Mouse (Mus musculus): ENCODE measurements around the gene Cpeb3. TPM values are rescaled to one million over a fixed set of nuclear protein-coding genes. Genes with fewer than 3 reads are reported as not detected.

Cpeb3 gene
- polyA plus RNA-seq (2015; fragmentation: Nextera tagmentation; extraction: Ambion mirVana), result 0.73 and 1.3 TPM in 2 replicates

DNA sequence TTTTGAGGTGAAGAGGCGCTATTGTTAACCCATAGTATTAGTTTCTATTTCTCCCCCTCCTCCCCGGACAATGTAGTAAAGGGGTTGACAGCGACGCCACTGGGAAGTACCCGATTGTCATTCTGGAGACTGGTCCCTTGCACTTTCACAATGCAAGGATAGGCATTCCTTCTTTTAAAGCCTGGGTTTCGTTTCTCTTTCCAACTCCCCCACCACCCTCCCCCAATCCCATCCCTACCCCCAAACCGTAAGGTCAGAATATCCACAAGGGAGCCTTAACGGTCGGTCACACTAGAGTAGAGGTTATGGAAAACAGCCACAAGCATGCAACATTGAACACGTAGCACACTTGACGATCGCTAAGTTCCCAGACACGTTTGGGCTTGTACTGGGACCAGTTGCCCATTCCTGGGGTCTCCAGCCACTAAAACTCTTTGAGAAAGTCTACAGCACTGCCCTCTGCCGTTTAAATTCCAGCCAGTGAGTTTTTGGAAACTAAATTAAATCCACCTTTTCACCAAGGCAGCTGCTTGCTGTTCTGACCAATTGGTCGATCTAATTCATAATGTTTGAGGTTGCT is at the start of gene Cpeb3:
Gene Cpeb3, minus strand, starts transcription at position 426 of the 580 bp plus-strand sequence.
- no peak for ATAC-seq (ENCODE audit: low FRiP score, low TSS enrichment)
- peak within 1 kb of the TSS; percentile 72 for H3K4me3 ChIP-seq (ENCODE audit: low read length)
- peak within 1 kb of the TSS; percentile 72 for H3K4me2 ChIP-seq (replicated peaks; ENCODE audit: low read depth, low read length)
- under 1% methylated on average over 15 of the region's 15 CpGs for WGBS
- H3K4me1 ChIP-seq (ENCODE audit: insufficient read depth, low read length), result peaks cover 13% of the 10 kb centered on the region
- peak within 1 kb of the TSS; percentile 87 for H3K9ac ChIP-seq (replicated peaks; ENCODE audit: low read length)
- H3K27me3 ChIP-seq (ENCODE audit: insufficient read depth, low read length), result no peaks in the 10 kb centered on the region
- peak within 1 kb of the TSS; percentile 83 for H3K27ac ChIP-seq (ENCODE audit: low read length)
- H3K9me3 ChIP-seq (ENCODE audit: low read length), result no peaks in the 10 kb centered on the region
- peaks cover 15% of the 10 kb centered on the region for H3K36me3 ChIP-seq (ENCODE audit: insufficient read depth, low read length)

DNA sequence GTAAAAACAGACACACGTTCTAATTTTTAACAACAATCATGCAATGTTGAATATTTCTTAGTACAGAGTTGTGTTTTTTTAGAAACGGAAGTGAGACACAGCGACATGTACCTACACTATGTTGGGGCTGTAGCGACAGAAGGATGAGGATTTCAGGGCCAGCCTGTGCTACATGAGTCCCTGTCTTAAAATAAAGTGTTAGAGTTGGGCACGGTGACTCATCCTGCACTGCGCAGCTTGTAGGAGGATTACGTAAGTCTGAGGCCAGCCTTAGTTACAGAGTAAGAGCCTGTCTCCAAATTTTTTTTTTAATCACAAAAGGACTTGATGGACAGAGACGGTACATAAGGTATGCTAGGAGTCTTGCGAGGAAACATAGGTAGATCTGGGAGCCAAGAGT is 46.9 kb upstream of the Cpeb3 start:
- H3K9ac ChIP-seq (replicated peaks; ENCODE audit: low read length), result no peak overlapping the region
- no peaks in the 10 kb centered on the region for H3K4me1 ChIP-seq (ENCODE audit: insufficient read depth, low read length)
- H3K4me3 ChIP-seq (ENCODE audit: low read length), result no peak overlapping the region
- no peaks in the 10 kb centered on the region for H3K36me3 ChIP-seq (ENCODE audit: insufficient read depth, low read length)
- H3K27me3 ChIP-seq (ENCODE audit: insufficient read depth, low read length), result no peaks in the 10 kb centered on the region
- no peak overlapping the region for H3K27ac ChIP-seq (ENCODE audit: low read length)
- H3K9me3 ChIP-seq (ENCODE audit: low read length), result no peaks in the 10 kb centered on the region
- no peak overlapping the region for H3K4me2 ChIP-seq (replicated peaks; ENCODE audit: low read depth, low read length)
- 87% methylated on average over 9 of the region's 9 CpGs for WGBS
- ATAC-seq (ENCODE audit: low FRiP score, low TSS enrichment), result no peak

DNA sequence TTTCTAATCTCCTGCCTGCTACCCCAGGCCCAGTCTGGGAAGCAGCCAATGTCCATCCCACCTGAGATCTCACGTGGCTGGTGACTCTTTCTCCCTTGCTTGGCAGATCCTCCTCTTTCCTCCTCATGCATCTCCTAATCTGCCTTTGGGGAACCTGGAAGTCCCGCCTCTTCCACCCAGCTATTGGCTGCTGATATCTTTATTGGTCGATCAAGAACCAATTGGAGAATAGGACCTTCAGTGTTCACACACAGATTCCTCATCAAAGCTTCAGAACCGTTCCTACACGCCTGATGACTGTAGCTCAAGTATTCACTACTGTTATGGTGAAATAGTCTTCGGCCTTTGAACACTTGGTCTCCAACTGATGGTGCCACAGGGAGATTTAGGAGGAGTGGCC is 43.7 kb upstream of the Cpeb3 start:
- H3K27ac ChIP-seq (ENCODE audit: low read length), result no peak overlapping the region
- no peaks in the 10 kb centered on the region for H3K27me3 ChIP-seq (ENCODE audit: insufficient read depth, low read length)
- H3K4me1 ChIP-seq (ENCODE audit: insufficient read depth, low read length), result no peaks in the 10 kb centered on the region
- no peak overlapping the region for H3K9ac ChIP-seq (replicated peaks; ENCODE audit: low read length)
- no peaks in the 10 kb centered on the region for H3K36me3 ChIP-seq (ENCODE audit: insufficient read depth, low read length)
- ATAC-seq (ENCODE audit: low FRiP score, low TSS enrichment), result no peak
- H3K4me3 ChIP-seq (ENCODE audit: low read length), result no peak overlapping the region
- H3K4me2 ChIP-seq (replicated peaks; ENCODE audit: low read depth, low read length), result no peak overlapping the region
- WGBS, result 62% methylated on average over 6 of the region's 6 CpGs
- H3K9me3 ChIP-seq (ENCODE audit: low read length), result no peaks in the 10 kb centered on the region

DNA sequence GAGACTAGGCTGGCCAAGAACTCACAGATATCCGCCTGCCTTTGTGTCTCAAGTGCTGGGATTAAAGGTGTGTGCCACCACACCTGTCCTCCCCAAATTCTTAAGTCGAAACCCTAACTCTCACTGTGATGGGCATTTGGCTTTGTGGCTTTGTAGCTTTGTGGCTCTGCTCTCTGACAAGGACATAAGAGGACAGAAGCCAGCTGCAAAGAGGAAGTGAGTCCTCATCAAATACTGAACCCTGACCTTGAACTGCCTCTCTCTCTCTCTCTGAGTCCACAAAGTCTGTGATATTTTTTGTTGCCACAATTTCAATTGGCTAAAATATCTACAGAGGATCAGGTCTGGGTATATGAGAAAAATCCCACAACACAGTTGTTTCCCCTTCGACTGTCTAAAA is 39.8 kb upstream of the Cpeb3 start:
- no peaks in the 10 kb centered on the region for H3K36me3 ChIP-seq (ENCODE audit: insufficient read depth, low read length)
- H3K4me2 ChIP-seq (replicated peaks; ENCODE audit: low read depth, low read length), result no peak overlapping the region
- H3K9me3 ChIP-seq (ENCODE audit: low read length), result no peaks in the 10 kb centered on the region
- no peaks in the 10 kb centered on the region for H3K27me3 ChIP-seq (ENCODE audit: insufficient read depth, low read length)
- H3K4me1 ChIP-seq (ENCODE audit: insufficient read depth, low read length), result no peaks in the 10 kb centered on the region
- 79% methylated on average over 3 of the region's 3 CpGs for WGBS
- no peak for ATAC-seq (ENCODE audit: low FRiP score, low TSS enrichment)
- no peak overlapping the region for H3K4me3 ChIP-seq (ENCODE audit: low read length)
- H3K9ac ChIP-seq (replicated peaks; ENCODE audit: low read length), result no peak overlapping the region
- no peak overlapping the region for H3K27ac ChIP-seq (ENCODE audit: low read length)

DNA sequence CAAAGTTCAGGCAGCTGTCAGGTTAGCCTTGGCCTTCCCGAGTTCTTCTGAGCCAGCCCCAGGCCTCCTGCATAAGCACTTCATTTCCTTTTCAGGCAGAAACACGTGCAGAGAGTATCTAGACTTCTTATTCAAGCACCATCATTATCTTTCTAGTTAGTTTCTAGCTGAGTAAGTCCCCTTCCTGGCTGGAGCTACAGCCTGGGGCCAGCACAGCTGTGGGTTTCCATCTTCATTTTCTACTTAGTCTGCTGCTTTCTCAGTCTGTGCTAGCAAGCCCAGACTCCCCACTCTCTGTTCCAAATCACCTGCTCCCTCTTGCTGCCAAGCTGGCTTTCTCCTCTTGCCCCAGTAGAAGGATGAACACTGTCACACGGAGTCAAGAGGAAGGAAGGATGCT is 38.5 kb upstream of the Cpeb3 start:
- no peak overlapping the region for H3K4me2 ChIP-seq (replicated peaks; ENCODE audit: low read depth, low read length)
- H3K9me3 ChIP-seq (ENCODE audit: low read length), result no peaks in the 10 kb centered on the region
- H3K27ac ChIP-seq (ENCODE audit: low read length), result no peak overlapping the region
- H3K4me3 ChIP-seq (ENCODE audit: low read length), result no peak overlapping the region
- H3K4me1 ChIP-seq (ENCODE audit: insufficient read depth, low read length), result no peaks in the 10 kb centered on the region
- WGBS, result 47% methylated on average over 3 of the region's 3 CpGs
- H3K27me3 ChIP-seq (ENCODE audit: insufficient read depth, low read length), result no peaks in the 10 kb centered on the region
- H3K36me3 ChIP-seq (ENCODE audit: insufficient read depth, low read length), result no peaks in the 10 kb centered on the region
- no peak overlapping the region for H3K9ac ChIP-seq (replicated peaks; ENCODE audit: low read length)
- no peak for ATAC-seq (ENCODE audit: low FRiP score, low TSS enrichment)

DNA sequence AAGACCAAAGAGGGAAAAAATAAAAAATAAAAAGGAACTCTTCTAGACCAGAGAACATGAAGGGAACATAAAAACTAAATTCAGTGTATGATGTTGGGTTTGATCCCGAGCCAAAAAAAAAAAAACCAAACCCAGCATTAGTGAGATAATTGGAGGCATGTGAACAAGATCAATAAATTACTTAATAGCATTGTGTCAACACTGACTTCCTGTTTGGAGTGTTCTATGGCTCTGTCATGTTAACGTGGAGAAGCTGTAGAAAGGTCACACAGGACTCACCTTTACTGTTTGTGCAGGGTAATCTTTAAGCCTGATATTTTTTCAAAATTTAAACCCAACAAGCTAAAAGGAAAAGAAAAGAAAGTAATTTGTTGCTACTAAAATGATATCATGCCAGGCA is 34.3 kb upstream of the Cpeb3 start:
- ATAC-seq (ENCODE audit: low FRiP score, low TSS enrichment), result no peak
- Histone ChIP-seq H3K36me3 (ENCODE audit: insufficient read depth, low read length) (no peaks in the 10 kb centered on the region), H3K9me3 (ENCODE audit: low read length) (no peaks in the 10 kb centered on the region), H3K27ac (ENCODE audit: low read length) (no peak overlapping the region), H3K27me3 (ENCODE audit: insufficient read depth, low read length) (peaks cover 3% of the 10 kb centered on the region; the same call in 1 of the 2 replicates), H3K4me3 (ENCODE audit: low read length) (no peak overlapping the region), H3K9ac (replicated peaks; ENCODE audit: low read length) (no peak overlapping the region), H3K4me2 (replicated peaks; ENCODE audit: low read depth, low read length) (no peak overlapping the region), H3K4me1 (ENCODE audit: insufficient read depth, low read length) (no peaks in the 10 kb centered on the region)
- 28% methylated on average over 2 of the region's 2 CpGs for WGBS

DNA sequence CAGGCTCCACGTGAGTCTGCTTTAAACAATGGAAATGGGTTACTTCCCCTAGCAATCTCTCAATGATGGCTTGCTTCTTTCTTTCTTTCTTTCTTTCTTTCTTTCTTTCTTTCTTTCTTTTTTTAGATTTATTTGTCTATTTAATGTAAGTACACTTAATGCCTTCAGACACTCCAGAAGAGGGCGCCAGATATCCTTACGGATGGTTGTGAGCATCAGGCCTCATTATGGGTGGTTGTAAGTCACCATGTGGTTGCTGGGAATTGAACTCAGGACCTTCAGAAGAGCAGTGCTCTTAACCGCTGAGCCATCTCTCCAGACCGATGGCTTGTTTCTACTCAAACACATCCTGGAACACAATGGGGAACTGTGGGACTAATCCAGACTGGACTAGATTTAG is 32.8 kb upstream of the Cpeb3 start:
- Histone ChIP-seq H3K27ac (ENCODE audit: low read length) (no peak overlapping the region), H3K36me3 (ENCODE audit: insufficient read depth, low read length) (no peaks in the 10 kb centered on the region), H3K4me1 (ENCODE audit: insufficient read depth, low read length) (no peaks in the 10 kb centered on the region), H3K9ac (replicated peaks; ENCODE audit: low read length) (no peak overlapping the region), H3K4me2 (replicated peaks; ENCODE audit: low read depth, low read length) (no peak overlapping the region), H3K27me3 (ENCODE audit: insufficient read depth, low read length) (peaks cover 6% of the 10 kb centered on the region; the same call in 1 of the 2 replicates), H3K9me3 (ENCODE audit: low read length) (no peaks in the 10 kb centered on the region), H3K4me3 (ENCODE audit: low read length) (no peak overlapping the region)
- WGBS, result 71% methylated on average over 5 of the region's 5 CpGs
- no peak for ATAC-seq (ENCODE audit: low FRiP score, low TSS enrichment)

DNA sequence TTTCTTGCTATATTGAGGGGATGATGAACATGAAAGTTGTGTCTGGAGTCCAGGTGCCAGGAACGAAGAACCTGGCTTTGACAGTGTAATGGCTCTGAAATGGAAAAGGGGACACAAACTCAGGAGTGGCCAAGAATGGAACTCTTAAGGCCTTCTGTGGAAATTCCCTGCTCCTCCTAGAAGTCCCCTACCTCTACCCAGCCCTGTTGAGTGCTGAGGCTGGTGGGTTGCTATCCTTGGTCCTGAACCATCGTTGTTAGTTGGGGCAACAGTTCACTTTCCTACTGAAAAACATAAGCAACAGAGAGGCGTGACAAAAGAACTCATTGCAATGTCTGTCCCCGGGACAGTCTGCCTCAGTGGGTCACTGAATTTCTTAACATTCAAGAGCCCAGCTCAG is 30.7 kb upstream of the Cpeb3 start:
- Histone ChIP-seq H3K4me1 (ENCODE audit: insufficient read depth, low read length) (peaks cover 2% of the 10 kb centered on the region; the same call in 1 of the 2 replicates), H3K4me2 (replicated peaks; ENCODE audit: low read depth, low read length) (no peak overlapping the region), H3K9me3 (ENCODE audit: low read length) (no peaks in the 10 kb centered on the region; the same call in 1 of the 2 replicates), H3K4me3 (ENCODE audit: low read length) (no peak overlapping the region), H3K36me3 (ENCODE audit: insufficient read depth, low read length) (no peaks in the 10 kb centered on the region), H3K27ac (ENCODE audit: low read length) (no peak overlapping the region), H3K27me3 (ENCODE audit: insufficient read depth, low read length) (peaks cover 25% of the 10 kb centered on the region), H3K9ac (replicated peaks; ENCODE audit: low read length) (no peak overlapping the region)
- ATAC-seq (ENCODE audit: low FRiP score, low TSS enrichment), result no peak
- 24% methylated on average over 4 of the region's 4 CpGs for WGBS

DNA sequence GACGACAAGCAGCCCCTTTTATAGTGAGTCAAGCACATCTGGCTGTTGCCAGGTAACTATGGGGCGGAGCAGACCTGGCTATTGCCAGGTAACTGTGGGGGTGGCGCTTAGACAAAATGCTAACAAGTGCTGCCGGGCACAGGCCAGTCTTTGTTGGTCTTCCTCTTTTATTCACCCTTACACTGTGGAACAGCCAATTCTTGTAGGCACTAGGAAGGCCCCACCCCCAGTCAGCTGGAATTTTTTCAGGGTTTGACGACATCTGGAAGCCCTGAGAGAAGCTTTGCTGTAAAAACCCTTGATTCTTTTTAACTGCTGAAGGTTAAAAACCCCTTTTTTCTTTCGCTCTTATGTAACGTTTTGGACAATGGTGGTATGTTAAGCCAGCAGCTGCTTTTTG is 30.2 kb upstream of the Cpeb3 start:
- 9% methylated on average over 7 of the region's 7 CpGs for WGBS
- no peaks in the 10 kb centered on the region for H3K36me3 ChIP-seq (ENCODE audit: insufficient read depth, low read length)
- peaks cover 30% of the 10 kb centered on the region for H3K27me3 ChIP-seq (ENCODE audit: insufficient read depth, low read length)
- no peak overlapping the region for H3K4me3 ChIP-seq (ENCODE audit: low read length)
- H3K9ac ChIP-seq (replicated peaks; ENCODE audit: low read length), result no peak overlapping the region
- H3K27ac ChIP-seq (ENCODE audit: low read length), result no peak overlapping the region
- no peaks in the 10 kb centered on the region; the same call in 1 of the 2 replicates for H3K9me3 ChIP-seq (ENCODE audit: low read length)
- no peak overlapping the region for H3K4me2 ChIP-seq (replicated peaks; ENCODE audit: low read depth, low read length)
- ATAC-seq (ENCODE audit: low FRiP score, low TSS enrichment), result no peak
- peaks cover 6% of the 10 kb centered on the region; the same call in 1 of the 2 replicates for H3K4me1 ChIP-seq (ENCODE audit: insufficient read depth, low read length)

DNA sequence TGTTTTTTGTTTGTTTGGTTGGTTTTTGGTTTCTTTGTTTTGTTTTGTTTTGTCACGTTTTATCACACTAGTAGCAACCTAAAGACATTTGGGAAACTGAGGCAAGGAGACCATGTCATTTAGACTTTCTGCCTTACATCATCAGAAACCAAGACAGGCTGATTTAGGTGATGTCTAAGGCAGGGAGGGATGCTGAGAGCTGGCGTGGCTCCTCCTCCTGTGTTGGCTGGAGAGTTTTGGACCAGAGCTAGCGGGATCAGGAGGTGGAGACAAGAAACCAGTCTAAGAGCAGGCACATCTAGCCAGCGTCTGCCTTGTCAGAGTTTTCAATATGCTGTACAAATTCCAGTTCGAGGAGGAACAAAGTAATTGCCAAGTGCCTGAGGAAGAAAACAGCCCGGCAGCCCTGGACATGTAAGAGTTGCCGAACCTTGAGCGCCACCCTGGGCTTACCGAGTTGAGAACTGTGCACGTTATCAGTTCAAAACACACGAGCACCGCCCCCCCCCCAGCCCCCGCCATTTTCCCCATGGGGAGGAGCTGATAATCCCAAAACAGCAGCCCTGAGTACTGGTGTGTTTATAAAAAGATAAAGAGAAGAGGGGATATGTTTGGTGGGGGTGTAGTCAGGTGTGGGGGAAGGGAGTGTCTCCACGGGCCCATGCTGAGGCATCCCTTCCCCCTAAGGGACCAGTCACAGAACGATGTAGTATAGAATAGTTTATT is 29.5 kb upstream of the Cpeb3 start:
- Histone ChIP-seq H3K4me2 (replicated peaks; ENCODE audit: low read depth, low read length) (no peak overlapping the region), H3K36me3 (ENCODE audit: insufficient read depth, low read length) (no peaks in the 10 kb centered on the region), H3K4me1 (ENCODE audit: insufficient read depth, low read length) (peaks cover 7% of the 10 kb centered on the region; the same call in 1 of the 2 replicates), H3K27me3 (ENCODE audit: insufficient read depth, low read length) (peaks cover 35% of the 10 kb centered on the region), H3K9ac (replicated peaks; ENCODE audit: low read length) (no peak overlapping the region), H3K9me3 (ENCODE audit: low read length) (no peaks in the 10 kb centered on the region; the same call in 1 of the 2 replicates), H3K4me3 (ENCODE audit: low read length) (no peak overlapping the region), H3K27ac (ENCODE audit: low read length) (no peak overlapping the region)
- peak; percentile 22; the same call in 1 of the 2 replicates for ATAC-seq (ENCODE audit: low FRiP score, low TSS enrichment)
- WGBS, result 5% methylated on average over 15 of the region's 15 CpGs

Data from kidney, embryonic 16.5 days (tissue).